Mouse (Mus musculus): ENCODE measurements at regions not wholly inside any gene's neighbourhood (a gene's known extent, or its start where the extent isn't known, plus 50 kb on each side); places are given as distances from the start of the nearest gene placed in this dataset.

DNA sequence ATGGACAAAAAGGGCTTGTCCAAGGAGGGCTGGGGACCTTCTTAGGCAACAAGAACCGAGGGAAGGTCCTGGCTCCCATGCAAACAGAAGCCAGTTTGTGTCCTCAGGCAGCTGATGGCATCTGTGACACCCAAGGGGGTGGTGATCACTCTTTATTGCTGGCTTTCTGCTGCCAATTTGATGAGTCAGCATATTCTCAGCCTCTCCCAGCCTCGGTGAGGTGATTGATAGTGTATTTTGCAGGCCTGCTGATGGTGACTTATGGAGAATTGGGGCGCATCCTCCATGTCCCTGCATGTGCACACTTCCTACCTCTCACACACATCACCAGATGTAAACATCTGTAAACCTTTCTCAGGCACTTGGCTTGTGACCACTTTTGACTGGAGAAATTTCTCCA, 178.3 kb upstream of the Atp6ap2 start:
- no peak for TF ChIP-seq CTCF (IDR thresholded peaks at IDR 0.05; ENCODE audit: borderline replicate concordance, control insufficient read depth, extremely low read depth, insufficient read depth, low read length, poor library complexity)
- no peak for TF ChIP-seq POLR2A (IDR thresholded peaks at IDR 0.05; ENCODE audit: control insufficient read depth, extremely low read depth, insufficient read depth, low read length, poor library complexity)

Measured in thymus, adult 2 months (tissue).